ENCODE assay signal across 21 mouse cellular contexts in the genomic region with DNA sequence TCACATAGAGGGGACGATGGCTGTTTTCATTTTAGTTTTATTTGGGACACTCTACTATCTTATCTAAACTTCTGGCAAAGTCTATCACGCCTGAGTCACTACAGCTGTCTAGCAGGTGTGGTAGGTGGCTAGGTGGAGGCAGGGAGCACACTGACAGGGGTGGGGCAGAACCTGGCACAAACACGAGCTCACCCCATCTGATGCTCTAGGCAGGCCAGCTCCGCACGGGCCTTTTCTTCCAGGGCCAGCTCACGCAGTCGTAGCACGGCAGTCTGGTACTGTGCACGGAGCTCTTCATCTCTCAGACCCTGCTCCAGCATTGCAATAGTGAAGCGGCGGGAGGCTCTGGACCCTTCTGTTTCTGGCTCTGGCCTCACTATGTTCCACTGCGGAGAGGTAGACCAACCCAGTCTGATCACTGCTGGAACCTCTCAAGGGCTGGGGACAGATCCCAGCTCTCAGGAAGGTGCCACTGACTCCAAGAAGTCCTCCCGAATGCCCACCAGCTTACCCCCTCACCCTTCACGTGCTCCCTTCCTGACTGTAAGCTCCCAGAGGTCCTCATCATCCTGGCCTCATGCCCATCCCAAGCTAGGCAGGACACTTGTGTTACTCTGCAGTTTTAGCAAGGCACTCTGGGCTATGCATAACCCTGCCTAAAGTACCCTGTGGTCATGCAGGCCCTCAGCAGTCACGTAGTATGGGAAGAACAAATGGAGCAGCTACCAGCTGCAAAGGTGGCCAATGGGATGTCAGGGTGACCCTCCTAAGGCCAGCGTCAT. TPM values are rescaled to one million over a fixed set of nuclear protein-coding genes. Genes with fewer than 3 reads are reported as not detected.
"Had no signal": no experiment of that assay in that cellular context is flagged by ENCODE, and none has a peak within 500 bp of the region (broad histone marks: within the 10 kb centered on the region; RNA-seq: fewer than 3 reads in every experiment).

No protein-coding gene starts in this region.

- DNase-seq: kidney, adult 11 months; kidney, adult 9 months; kidney, postnatal 25 days; layer of hippocampus, adult 9-11 months; liver, postnatal 0 days; lung, embryonic 14.5 days; midbrain, embryonic 14.5 days; right cerebral cortex, adult 18-20 months; right cerebral cortex, postnatal 14 days; right cerebral cortex, postnatal 4 days; thymus, postnatal 25 days had no signal

- H3K4me3 ChIP-seq: layer of hippocampus, adult 2 months had no signal

- H3K4me2 ChIP-seq: liver, embryonic 11.5 days; lung, embryonic 14.5 days had no signal

- ATAC-seq: liver, postnatal 0 days; lung, postnatal 0 days had no signal

- H3K9ac ChIP-seq: liver, embryonic 14.5 days; liver, postnatal 0 days; lung, embryonic 14.5 days had no signal

- H3K27ac ChIP-seq: kidney, postnatal 0 days; layer of hippocampus, adult 2 months; liver, embryonic 14.5 days; macrophage had no signal

RNA-seq across cellular contexts. Expression of a gene that starts 36.9 kb away (rescaled TPM):
- total RNA-seq: megakaryocyte, adult 5-6 weeks had no signal
- polyA plus RNA-seq: kidney, postnatal 0 days; limb, embryonic 11.5 days; liver, embryonic 11.5 days; liver, postnatal 0 days; macrophage; neural tube, embryonic 11.5 days had no signal

RNA-seq across cellular contexts. Expression of a gene that starts 49.4 kb away (rescaled TPM):
- total RNA-seq: layer of hippocampus, adult 2 months; layer of hippocampus, postnatal 25 days; megakaryocyte, adult 5-6 weeks had no signal
- polyA plus RNA-seq: kidney, postnatal 0 days; limb, embryonic 11.5 days; liver, embryonic 11.5 days; liver, embryonic 14.5 days; liver, postnatal 0 days; lung, embryonic 14.5 days; lung, postnatal 0 days; macrophage; midbrain, embryonic 14.5 days had no signal
